Mouse (Mus musculus) midbrain, embryonic 16.5 days (tissue): Measurements from ENCODE around the gene Prep. TPM values are rescaled to one million over a fixed set of nuclear protein-coding genes. Genes with fewer than 3 reads are reported as not detected.
"Not testable (repeated sequence)": the region's sequence is repeated elsewhere in the genome, so short reads cannot be mapped to it uniquely, and the experiment has no call there.

Experiments used
- ATAC-seq: fragments of 200-750 bp; cut with Nextera tagmentation; 2 replicates; pipeline ENCODE4 v1.8.0; 2017; ENCODE audit warnings: moderate TSS enrichment
- H3K27ac ChIP-seq: fragments of 300-500 bp; sonication (generic); 2 replicates; pipeline ENCODE4 v1.5.1; 2014; ENCODE audit warnings: mild to moderate bottlenecking, low read length, mixed read lengths
- H3K27me3 ChIP-seq: fragments of 300-500 bp; sonication (generic); 2 replicates; pipeline ENCODE4 v1.6.1; 2014; ENCODE audit warnings: low read depth, low read length, mixed read lengths; ENCODE audit not compliant: control insufficient read depth, insufficient read depth
- H3K36me3 ChIP-seq: fragments of 300-500 bp; sonication (generic); 2 replicates; pipeline ENCODE4 v1.6.1; 2014; ENCODE audit warnings: mild to moderate bottlenecking, low read length, moderate library complexity, mixed read lengths; ENCODE audit not compliant: control insufficient read depth, insufficient read depth
- H3K4me1 ChIP-seq: fragments of 300-500 bp; sonication (generic); 2 replicates; pipeline ENCODE4 v1.6.1; 2014; ENCODE audit warnings: mild to moderate bottlenecking, low read length, mixed read lengths; ENCODE audit not compliant: control insufficient read depth, insufficient read depth
- H3K4me2 ChIP-seq: fragments of 300-500 bp; sonication (generic); 2 replicates; pipeline ENCODE4 v1.6.1; 2014; ENCODE audit warnings: mild to moderate bottlenecking, low read length, mixed read lengths
- H3K4me3 ChIP-seq: fragments of 300-500 bp; sonication (generic); 2 replicates; pipeline ENCODE4 v1.5.1; 2014; ENCODE audit warnings: low read depth, mild to moderate bottlenecking, low read length, moderate library complexity, mixed read lengths
- H3K9ac ChIP-seq: fragments of 300-500 bp; sonication (generic); 2 replicates; pipeline ENCODE4 v1.6.1; 2014; ENCODE audit warnings: low read depth, low read length, mixed read lengths
- H3K9me3 ChIP-seq: fragments of 300-500 bp; sonication (generic); replicated peaks from 2 replicates; pipeline ENCODE4 v1.6.1; 2014; ENCODE audit warnings: mild to moderate bottlenecking, low read length, mixed read lengths; ENCODE audit not compliant: control insufficient read depth, poor library complexity, severe bottlenecking
- WGBS: fragments of 180-500 bp; shearing (Covaris S2); extraction: QIAGEN DNeasy Blood & Tissue Kit; methylation state at CpG from one replicate; pipeline ENCODE4 v1.1.7; 2014; 5-methylcytosine and 5-hydroxymethylcytosine counted together
- polyA plus RNA-seq: library from polyadenylated mRNA; unstranded; fragments of >200 nt; fragmentation: Nextera tagmentation; extraction: Ambion mirVana; gene quantifications from 2 replicates; pipeline ENCODE4 v1.2.1, GENCODE M21; 2015

The Prep gene
- polyA plus RNA-seq, 1 experiment from 2014 or later, result 26.1 TPM

GRCm38 (mm10) chr10:45084002-45084401 is 17.0 kb downstream of the Prep start:
- not testable (repeated sequence) for H3K4me1 ChIP-seq, H3K4me2 ChIP-seq, H3K36me3 ChIP-seq, H3K9me3 ChIP-seq, H3K27ac ChIP-seq, H3K27me3 ChIP-seq, H3K9ac ChIP-seq, H3K4me3 ChIP-seq, ATAC-seq
- WGBS, result 45% methylated on average over 7 of the region's 7 CpGs

GRCm38 (mm10) chr10:45084471-45084870 is 17.5 kb downstream of the Prep start:
- Histone ChIP-seq H3K4me2 (no peak overlapping the region), H3K4me1 (peaks cover 3% of the 10 kb centered on the region), H3K36me3 (no peaks in the 10 kb centered on the region), H3K27ac (no peak overlapping the region), H3K27me3 (no peaks in the 10 kb centered on the region), H3K4me3 (no peak overlapping the region), H3K9ac (no peak overlapping the region), H3K9me3 (no peaks in the 10 kb centered on the region)
- no peak for ATAC-seq
- 23% methylated on average over 3 of the region's 3 CpGs for WGBS

GRCm38 (mm10) chr10:45085315-45085714 is 18.3 kb downstream of the Prep start:
- Histone ChIP-seq H3K4me1 (peaks cover 3% of the 10 kb centered on the region), H3K27ac (no peak overlapping the region), H3K27me3 (no peaks in the 10 kb centered on the region), H3K4me3 (no peak overlapping the region), H3K9ac (no peak overlapping the region), H3K9me3 (no peaks in the 10 kb centered on the region), H3K36me3 (no peaks in the 10 kb centered on the region), H3K4me2 (no peak overlapping the region)
- ATAC-seq, result no peak
- WGBS, result 96% methylated on average over 2 of the region's 2 CpGs

GRCm38 (mm10) chr10:45086637-45087036 is 19.6 kb downstream of the Prep start:
- Histone ChIP-seq H3K4me1 (peaks cover 3% of the 10 kb centered on the region), H3K9ac (no peak overlapping the region), H3K36me3 (no peaks in the 10 kb centered on the region), H3K9me3 (no peaks in the 10 kb centered on the region), H3K4me3 (no peak overlapping the region), H3K4me2 (no peak overlapping the region), H3K27me3 (no peaks in the 10 kb centered on the region), H3K27ac (no peak overlapping the region)
- 60% methylated on average over 5 of the region's 5 CpGs for WGBS
- no peak for ATAC-seq

- H3K9me3 ChIP-seq, result no peaks in the 10 kb centered on the region
- ATAC-seq, result no peak
- H3K4me3 ChIP-seq, result no peak overlapping the region
- WGBS, result 61% methylated on average over 8 of the region's 8 CpGs
- no peak overlapping the region for H3K9ac ChIP-seq
- no peaks in the 10 kb centered on the region for H3K27me3 ChIP-seq
- H3K36me3 ChIP-seq, result peaks cover 10% of the 10 kb centered on the region
- H3K4me2 ChIP-seq, result no peak overlapping the region
- H3K27ac ChIP-seq, result no peak overlapping the region
- H3K4me1 ChIP-seq, result no peaks in the 10 kb centered on the region
Observed at GRCm38 (mm10) chr10:45091462-45092079, 24.6 kb downstream of the Prep start.

GRCm38 (mm10) chr10:45092080-45093056 is 25.4 kb downstream of the Prep start:
- Histone ChIP-seq H3K36me3 (peaks cover 13% of the 10 kb centered on the region), H3K27me3 (no peaks in the 10 kb centered on the region), H3K4me1 (no peaks in the 10 kb centered on the region), H3K9ac (no peak overlapping the region), H3K4me2 (no peak overlapping the region), H3K9me3 (no peaks in the 10 kb centered on the region), H3K4me3 (no peak overlapping the region), H3K27ac (no peak overlapping the region)
- WGBS, result 72% methylated on average over 12 of the region's 12 CpGs
- no peak for ATAC-seq

GRCm38 (mm10) chr10:45098751-45099150 is 31.7 kb downstream of the Prep start:
- H3K4me2 ChIP-seq, result no peak overlapping the region
- H3K36me3 ChIP-seq, result peaks cover 14% of the 10 kb centered on the region
- H3K27me3 ChIP-seq, result no peaks in the 10 kb centered on the region
- H3K4me1 ChIP-seq, result no peaks in the 10 kb centered on the region
- no peak overlapping the region for H3K9ac ChIP-seq
- ATAC-seq, result no peak
- no peak overlapping the region for H3K4me3 ChIP-seq
- no peak overlapping the region for H3K27ac ChIP-seq
- 91% methylated on average over 2 of the region's 2 CpGs for WGBS
- no peaks in the 10 kb centered on the region for H3K9me3 ChIP-seq

- 80% methylated on average over 11 of the region's 11 CpGs for WGBS
- ATAC-seq, result no peak
- H3K4me3 ChIP-seq, result no peak overlapping the region
- H3K4me1 ChIP-seq, result 0 out of 2 replicates have a peak, but pooled peaks cover 6% of the 10 kb centered on the region
- no peak overlapping the region for H3K4me2 ChIP-seq
- no peaks in the 10 kb centered on the region for H3K27me3 ChIP-seq
- H3K9ac ChIP-seq, result no peak overlapping the region
- no peaks in the 10 kb centered on the region for H3K9me3 ChIP-seq
- peaks cover 12% of the 10 kb centered on the region for H3K36me3 ChIP-seq
- H3K27ac ChIP-seq, result no peak overlapping the region
Observed at GRCm38 (mm10) chr10:45100473-45100872, 33.5 kb downstream of the Prep start.

- ATAC-seq, result peak; percentile 51; the same call in 1 of the 2 replicates
- 39% methylated on average over 11 of the region's 11 CpGs for WGBS
- H3K9me3 ChIP-seq, result no peaks in the 10 kb centered on the region
- H3K9ac ChIP-seq, result no peak overlapping the region
- H3K4me1 ChIP-seq, result 0 out of 2 replicates have a peak, but pooled peaks cover 6% of the 10 kb centered on the region
- H3K4me2 ChIP-seq, result no peak overlapping the region
- H3K4me3 ChIP-seq, result no peak overlapping the region
- no peaks in the 10 kb centered on the region for H3K27me3 ChIP-seq
- peaks cover 7% of the 10 kb centered on the region; the same call in 1 of the 2 replicates for H3K36me3 ChIP-seq
- peak overlapping the region; percentile 12; the same call in 1 of the 2 replicates for H3K27ac ChIP-seq
Observed at GRCm38 (mm10) chr10:45103184-45103583, 36.2 kb downstream of the Prep start.
